Mouse (Mus musculus) mesoderm, embryonic 11.5 days (tissue): ENCODE data around the gene Galk2.

Source experiments
- DNase-seq: peaks from one replicate; pipeline ENCODE4 v3.0.0-alpha.2; 2012; ENCODE audit warnings: low read depth, low spot score

Galk2 gene

GRCm38 (mm10) chr2:125858521-125859280, at the start of gene Galk2, which contains the start of gene Cops2:
TSS of gene Galk2 (plus strand) at chr2:125859109.
TSS of gene Cops2 (minus strand) at chr2:125859139.
- peak; percentile 97 for DNase-seq

GRCm38 (mm10) chr2:125809551-125809950, 49.4 kb upstream of the Galk2 start:
- peak; percentile 27 for DNase-seq

GRCm38 (mm10) chr2:125811332-125811731, 47.6 kb upstream of the Galk2 start:
- DNase-seq, result no peak

- no peak for DNase-seq
Measured at GRCm38 (mm10) chr2:125813972-125814595, 44.8 kb upstream of the Galk2 start.

GRCm38 (mm10) chr2:125820397-125820796, 38.5 kb upstream of the Galk2 start:
- DNase-seq, result no peak

GRCm38 (mm10) chr2:125826201-125826600, 32.7 kb upstream of the Galk2 start:
- DNase-seq, result no peak

- DNase-seq, result no peak
Measured at GRCm38 (mm10) chr2:125827898-125828297, 31.0 kb upstream of the Galk2 start.

- no peak for DNase-seq
Measured at GRCm38 (mm10) chr2:125829924-125830323, 29.0 kb upstream of the Galk2 start.

- no peak for DNase-seq
Measured at GRCm38 (mm10) chr2:125838091-125838490, 20.8 kb upstream of the Galk2 start.

- DNase-seq, result no peak
Measured at GRCm38 (mm10) chr2:125838708-125839284, 20.1 kb upstream of the Galk2 start.

- DNase-seq, result no peak
Measured at GRCm38 (mm10) chr2:125851237-125851636, 7.7 kb upstream of the Galk2 start.

GRCm38 (mm10) chr2:125857707-125858106, 1.2 kb upstream of the Galk2 start:
- no peak for DNase-seq

- DNase-seq, result no peak
Measured at GRCm38 (mm10) chr2:125863799-125864198, 4.9 kb downstream of the Galk2 start.

GRCm38 (mm10) chr2:125864551-125864950, 5.6 kb downstream of the Galk2 start:
- DNase-seq, result no peak

GRCm38 (mm10) chr2:125865585-125865984, 6.7 kb downstream of the Galk2 start:
- no peak for DNase-seq

GRCm38 (mm10) chr2:125866058-125866740, 7.3 kb downstream of the Galk2 start:
- DNase-seq, result peak; percentile 68

- no peak for DNase-seq
Measured at GRCm38 (mm10) chr2:125868301-125868700, 9.4 kb downstream of the Galk2 start.

- DNase-seq, result no peak
Measured at GRCm38 (mm10) chr2:125870159-125870558, 11.2 kb downstream of the Galk2 start.

GRCm38 (mm10) chr2:125885891-125886576, 27.1 kb downstream of the Galk2 start:
- DNase-seq, result no peak

- DNase-seq, result peak; percentile 24
Measured at GRCm38 (mm10) chr2:125893096-125893495, 34.2 kb downstream of the Galk2 start.

- DNase-seq, result no peak
Measured at GRCm38 (mm10) chr2:125895099-125895498, 36.2 kb downstream of the Galk2 start.

GRCm38 (mm10) chr2:125896355-125896754, 37.4 kb downstream of the Galk2 start:
- no peak for DNase-seq
